Mouse (Mus musculus) limb, embryonic 11.5 days (tissue): ENCODE data around the gene Abr. TPM values are rescaled to one million over a fixed set of nuclear protein-coding genes. Genes with fewer than 3 reads are reported as not detected.

ENCODE experiments used
- ATAC-seq: fragments of 200-750 bp; cut with Nextera tagmentation; 2 replicates; pipeline ENCODE4 v1.8.0; 2017; ENCODE audit warnings: low read depth; ENCODE audit not compliant: insufficient number of reproducible peaks, low FRiP score, low TSS enrichment
- DNase-seq: peaks from one replicate; pipeline ENCODE4 v3.0.0-alpha.2; 2015; ENCODE audit warnings: low spot score
- H3K27ac ChIP-seq: fragments of 300-500 bp; sonication (generic); replicated peaks from 2 replicates; pipeline ENCODE4 v1.5.1; 2014; ENCODE audit warnings: low read depth, mild to moderate bottlenecking, low read length
- H3K27me3 ChIP-seq: fragments of 300-500 bp; sonication (generic); 2 replicates; pipeline ENCODE4 v1.6.1; 2014; ENCODE audit warnings: mild to moderate bottlenecking, low read length, mixed read lengths; ENCODE audit not compliant: control insufficient read depth, insufficient read depth
- H3K36me3 ChIP-seq: fragments of 300-500 bp; sonication (generic); 2 replicates; pipeline ENCODE4 v1.6.1; 2014; ENCODE audit warnings: mild to moderate bottlenecking, low read length, moderate library complexity, mixed read lengths; ENCODE audit not compliant: control insufficient read depth, insufficient read depth
- H3K4me1 ChIP-seq: fragments of 300-500 bp; sonication (generic); 2 replicates; pipeline ENCODE4 v1.6.1; 2014; ENCODE audit warnings: low read length, mixed read lengths; ENCODE audit not compliant: control insufficient read depth, insufficient read depth
- H3K4me2 ChIP-seq: fragments of 300-500 bp; sonication (generic); 2 replicates; pipeline ENCODE4 v1.6.1; 2014; ENCODE audit warnings: low read depth, mild to moderate bottlenecking, moderate library complexity; ENCODE audit not compliant: severe bottlenecking
- H3K4me3 ChIP-seq: fragments of 300-500 bp; sonication (generic); 2 replicates; pipeline ENCODE4 v1.5.1; 2014; ENCODE audit warnings: low read depth, low read length
- H3K9ac ChIP-seq: fragments of 300-500 bp; sonication (generic); 2 replicates; pipeline ENCODE4 v1.6.1; 2014; ENCODE audit warnings: mild to moderate bottlenecking, low read length
- H3K9me3 ChIP-seq: fragments of 300-500 bp; sonication (generic); 2 replicates; pipeline ENCODE4 v1.6.1; 2016; ENCODE audit warnings: low read length; ENCODE audit not compliant: control insufficient read depth
- WGBS: fragments of 180-500 bp; shearing (Covaris S2); extraction: QIAGEN DNeasy Blood & Tissue Kit; methylation state at CpG from one replicate; pipeline ENCODE4 v1.1.7; 2014; 5-methylcytosine and 5-hydroxymethylcytosine counted together
- polyA plus RNA-seq: library from polyadenylated mRNA; unstranded; fragments of >200 nt; fragmentation: Nextera tagmentation; extraction: Ambion mirVana; gene quantifications from 2 replicates; pipeline ENCODE4 v1.2.1, GENCODE M21; 2014

The Abr gene
- polyA plus RNA-seq, 1 experiment from 2014 or later = 45.2 TPM

GRCm38 (mm10) chr11:76614246-76614645 is 7.9 kb downstream of the Abr start:
- H3K4me1 ChIP-seq = 0 out of 2 replicates have a peak, but pooled peaks cover 2% of the 10 kb centered on the region
- H3K9me3 ChIP-seq = no peaks in the 10 kb centered on the region
- no peak overlapping the region for H3K9ac ChIP-seq
- H3K4me3 ChIP-seq = no peak overlapping the region
- DNase-seq (no peak), ATAC-seq (no peak)
- no peaks in the 10 kb centered on the region for H3K27me3 ChIP-seq
- no peak overlapping the region for H3K4me2 ChIP-seq
- 65% methylated on average over 2 of the region's 2 CpGs for WGBS
- H3K36me3 ChIP-seq = no peaks in the 10 kb centered on the region
- H3K27ac ChIP-seq = no peak overlapping the region

- no peak overlapping the region for H3K27ac ChIP-seq
- no peaks in the 10 kb centered on the region for H3K9me3 ChIP-seq
- peak; percentile 74 for DNase-seq
- no peak for ATAC-seq
- H3K36me3 ChIP-seq = no peaks in the 10 kb centered on the region
- H3K4me1 ChIP-seq = 0 out of 2 replicates have a peak, but pooled peaks cover 2% of the 10 kb centered on the region
- WGBS = 3% methylated on average over 19 of the region's 19 CpGs
- H3K4me2 ChIP-seq = peak overlapping the region; percentile 68
- peak overlapping the region; percentile 24 for H3K4me3 ChIP-seq
- H3K27me3 ChIP-seq = no peaks in the 10 kb centered on the region
- H3K9ac ChIP-seq = 0 out of 2 replicates have a peak overlapping the region, but pooled peaks have one; percentile 1
Measured at GRCm38 (mm10) chr11:76612638-76613104, 9.4 kb downstream of the Abr start.

- Histone ChIP-seq H3K9me3 (no peaks in the 10 kb centered on the region), H3K4me2 (no peak overlapping the region), H3K27me3 (no peaks in the 10 kb centered on the region), H3K9ac (no peak overlapping the region), H3K4me1 (0 out of 2 replicates have a peak, but pooled peaks cover 4% of the 10 kb centered on the region), H3K27ac (no peak overlapping the region), H3K4me3 (no peak overlapping the region), H3K36me3 (no peaks in the 10 kb centered on the region)
- DNase-seq (no peak), ATAC-seq (no peak)
Measured at GRCm38 (mm10) chr11:76610948-76611347, 11.2 kb downstream of the Abr start.

GRCm38 (mm10) chr11:76606521-76606920 is 15.6 kb downstream of the Abr start:
- Histone ChIP-seq H3K9me3 (no peaks in the 10 kb centered on the region), H3K9ac (no peak overlapping the region), H3K4me2 (no peak overlapping the region), H3K4me1 (0 out of 2 replicates have a peak, but pooled peaks cover 3% of the 10 kb centered on the region), H3K27me3 (no peaks in the 10 kb centered on the region), H3K4me3 (no peak overlapping the region), H3K36me3 (no peaks in the 10 kb centered on the region), H3K27ac (0 out of 2 replicates have a peak overlapping the region, but pooled peaks have one; percentile 2)
- no peak for ATAC-seq
- WGBS = 53% methylated on average over 9 of the region's 9 CpGs
- no peak for DNase-seq

- H3K4me2 ChIP-seq = no peak overlapping the region
- no peaks in the 10 kb centered on the region for H3K9me3 ChIP-seq
- no peaks in the 10 kb centered on the region for H3K4me1 ChIP-seq
- H3K27me3 ChIP-seq = no peaks in the 10 kb centered on the region
- WGBS = 42% methylated on average over 2 of the region's 2 CpGs
- H3K9ac ChIP-seq = no peak overlapping the region
- H3K4me3 ChIP-seq = no peak overlapping the region
- no peak for ATAC-seq
- DNase-seq = no peak
- H3K27ac ChIP-seq = no peak overlapping the region
- H3K36me3 ChIP-seq = no peaks in the 10 kb centered on the region
Measured at GRCm38 (mm10) chr11:76599219-76599618, 22.9 kb downstream of the Abr start.

GRCm38 (mm10) chr11:76598757-76599156 is 23.4 kb downstream of the Abr start:
- ATAC-seq = no peak
- 74% methylated on average over 5 of the region's 5 CpGs for WGBS
- Histone ChIP-seq H3K36me3 (no peaks in the 10 kb centered on the region), H3K27me3 (no peaks in the 10 kb centered on the region), H3K9me3 (no peaks in the 10 kb centered on the region), H3K9ac (no peak overlapping the region), H3K4me1 (no peaks in the 10 kb centered on the region), H3K27ac (no peak overlapping the region), H3K4me3 (no peak overlapping the region), H3K4me2 (no peak overlapping the region)
- DNase-seq = no peak

GRCm38 (mm10) chr11:76593620-76594326 is 28.3 kb downstream of the Abr start:
- Histone ChIP-seq H3K9me3 (no peaks in the 10 kb centered on the region), H3K27ac (no peak overlapping the region), H3K36me3 (no peaks in the 10 kb centered on the region), H3K27me3 (no peaks in the 10 kb centered on the region), H3K4me1 (no peaks in the 10 kb centered on the region), H3K4me2 (no peak overlapping the region), H3K9ac (no peak overlapping the region), H3K4me3 (no peak overlapping the region)
- 59% methylated on average over 4 of the region's 4 CpGs for WGBS
- no peak for DNase-seq
- ATAC-seq = no peak

GRCm38 (mm10) chr11:76589746-76590145 is 32.4 kb downstream of the Abr start:
- 89% methylated on average over 5 of the region's 5 CpGs for WGBS
- H3K4me1 ChIP-seq = no peaks in the 10 kb centered on the region

More at GRCm38 (mm10) chr11:76589746-76590145, 32.4 kb downstream of the Abr start:
- no peak overlapping the region for H3K4me2 ChIP-seq
- ATAC-seq (no peak), DNase-seq (no peak)
- H3K27me3 ChIP-seq = no peaks in the 10 kb centered on the region
- no peak overlapping the region for H3K9ac ChIP-seq
- H3K36me3 ChIP-seq = no peaks in the 10 kb centered on the region
- H3K27ac ChIP-seq = no peak overlapping the region
- H3K9me3 ChIP-seq = no peaks in the 10 kb centered on the region
- H3K4me3 ChIP-seq = no peak overlapping the region
